Mouse (Mus musculus) fat pad, adult 2 months (tissue): ENCODE results near the gene Gm28308.

Experiments
- DNase-seq: peaks from one replicate; pipeline ENCODE4 v3.0.0-alpha.2; 2011; ENCODE audit warnings: low read depth, low spot score; ENCODE audit errors: extremely low read depth

Gene Gm28308

DNA sequence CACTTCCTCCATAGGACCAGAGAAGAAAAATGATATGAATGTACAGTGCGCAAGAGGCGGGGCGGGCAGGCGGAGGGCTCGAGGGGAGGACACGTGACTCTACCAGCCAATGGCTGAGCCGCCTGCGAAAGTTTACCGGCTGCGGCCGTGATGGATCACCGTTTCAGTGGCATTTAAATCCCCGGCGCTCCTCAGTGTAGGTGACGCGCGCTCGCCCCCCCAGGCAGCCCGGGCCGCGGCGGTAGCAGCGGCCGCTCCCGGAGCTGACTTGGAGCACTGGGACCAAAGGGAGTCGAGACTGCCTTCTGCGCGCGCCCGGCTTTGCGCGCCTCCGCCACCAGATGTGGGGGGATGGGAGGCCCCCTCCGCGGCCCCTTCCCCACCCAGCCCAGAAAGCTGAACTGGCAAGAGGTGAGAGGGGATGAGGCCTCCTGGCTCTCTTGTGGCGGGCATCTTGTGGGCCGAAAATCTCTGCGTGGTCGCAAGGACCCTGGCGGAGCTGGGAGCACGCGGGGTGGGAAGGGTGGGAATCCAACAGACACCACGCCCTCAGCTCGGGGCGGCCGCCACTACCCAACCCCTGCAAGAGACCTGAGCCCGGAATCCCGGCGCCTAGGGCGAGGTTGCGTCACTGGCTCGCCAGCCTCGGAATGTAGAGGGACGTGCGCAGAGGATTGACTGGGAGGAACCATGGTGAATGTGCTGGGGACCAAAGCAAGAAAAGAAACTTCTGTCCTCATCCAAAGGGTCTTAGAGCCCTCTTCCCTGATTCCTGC, 54.7 kb downstream of the Gm28308 start, which contains the start of gene Hoxa1:
TSS of gene Hoxa1 (minus strand) at position 42 of the 776 bp plus-strand sequence.
- no peak for DNase-seq

DNA sequence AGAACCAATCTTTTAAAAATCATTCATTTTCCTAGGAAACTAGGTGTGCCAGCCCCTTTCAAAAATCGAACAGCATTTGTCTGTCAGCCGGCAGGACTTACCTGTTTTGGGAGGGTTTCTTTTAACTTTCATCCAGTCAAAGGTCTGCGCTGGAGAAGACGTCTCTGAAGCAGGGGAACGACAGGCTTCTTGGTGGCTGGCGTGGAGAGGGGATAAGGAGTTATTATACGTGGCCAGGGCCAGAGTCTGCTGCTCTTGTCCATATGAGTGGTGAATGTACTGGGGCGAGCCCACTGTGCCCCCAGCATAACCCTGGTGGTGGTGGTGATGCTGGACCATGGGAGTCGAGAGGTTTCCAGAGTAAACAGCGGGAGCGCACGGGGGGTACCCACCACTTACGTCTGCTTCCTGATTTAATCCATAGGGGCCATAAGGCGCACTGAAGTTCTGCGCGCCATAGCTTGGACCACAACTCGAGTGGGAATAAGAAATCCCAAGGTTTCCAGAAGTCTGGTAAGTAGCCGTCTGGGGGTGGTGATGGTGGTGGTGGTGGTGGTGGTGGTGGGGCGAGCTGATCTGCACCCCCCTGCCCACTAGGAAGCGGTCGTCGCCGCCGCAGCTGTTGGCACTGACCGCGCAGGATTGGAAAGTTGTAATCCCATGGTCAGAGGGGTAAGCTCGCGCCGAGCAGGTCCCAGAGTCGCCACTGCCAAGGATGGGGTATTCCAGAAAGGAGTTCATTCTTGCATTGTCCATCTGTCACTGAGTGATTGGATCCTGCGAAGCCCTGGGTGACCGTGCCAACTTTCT, 55.5 kb downstream of the Gm28308 start:
- DNase-seq = no peak

DNA sequence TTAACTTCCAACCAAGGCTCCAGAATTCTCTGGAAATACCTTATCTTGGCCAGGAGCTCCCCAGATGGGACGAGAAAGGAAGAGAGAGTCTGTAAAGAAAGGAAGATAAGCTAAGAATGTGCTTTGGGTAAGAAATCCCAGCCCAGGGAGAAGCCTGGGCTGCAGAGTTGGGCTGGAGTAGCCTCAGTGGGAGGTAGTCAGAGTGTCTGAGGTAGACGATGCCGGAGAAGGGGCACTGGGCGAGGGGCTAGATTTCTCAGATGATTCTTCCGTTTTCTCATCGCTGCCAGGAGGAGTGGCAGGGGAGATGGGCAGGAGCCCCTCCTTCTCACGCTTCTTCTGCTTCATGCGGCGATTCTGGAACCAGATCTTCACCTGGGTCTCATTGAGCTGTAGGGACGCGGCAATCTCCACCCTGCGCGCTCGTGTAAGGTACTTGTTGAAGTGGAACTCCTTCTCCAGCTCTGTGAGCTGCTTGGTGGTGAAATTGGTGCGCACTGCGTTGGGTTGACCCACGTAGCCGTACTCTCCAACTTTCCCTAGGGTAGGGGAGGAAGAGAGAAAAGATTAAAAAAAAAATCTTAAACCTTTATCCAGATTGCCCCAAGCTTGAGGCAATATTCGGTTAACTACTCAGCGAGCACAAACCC, 56.5 kb downstream of the Gm28308 start:
- no peak for DNase-seq

DNA sequence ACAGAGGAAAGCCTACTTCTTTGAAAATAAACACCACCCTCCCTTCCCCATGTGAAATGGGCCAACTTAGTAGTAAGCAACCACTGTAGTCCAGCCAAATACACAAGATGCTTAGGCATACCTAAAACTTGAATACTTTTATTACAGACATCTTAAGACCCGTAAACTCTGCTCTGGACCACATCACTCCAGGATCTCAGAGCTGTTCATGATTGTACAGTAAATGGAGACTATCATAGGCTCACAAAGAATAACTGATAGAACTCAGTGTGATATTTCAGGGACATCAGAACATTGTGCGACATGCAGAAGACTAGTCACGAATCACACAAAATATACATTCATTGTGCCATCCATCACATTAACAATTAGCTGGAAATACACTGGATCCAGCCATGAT, 57.7 kb downstream of the Gm28308 start:
- DNase-seq = no peak

DNA sequence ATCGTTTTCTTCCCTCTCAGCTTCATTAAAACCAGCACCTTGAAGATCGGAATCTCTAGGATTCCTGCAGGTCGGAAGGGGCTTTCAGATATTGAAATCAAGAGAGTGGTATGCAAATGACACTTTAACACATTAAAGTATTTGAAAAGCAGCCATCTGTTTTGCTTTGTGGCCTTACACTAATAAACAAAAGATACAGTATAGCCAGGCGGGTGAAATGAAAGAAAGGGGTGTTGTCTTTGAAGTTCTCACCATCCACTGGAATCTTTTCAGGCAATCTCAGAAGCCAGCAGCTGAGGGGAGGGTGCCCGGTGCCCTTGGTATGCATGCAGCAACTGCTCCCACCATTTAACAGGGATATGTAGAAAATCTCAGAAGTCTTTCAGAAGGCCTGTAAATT, 59.1 kb downstream of the Gm28308 start:
- DNase-seq = no peak

DNA sequence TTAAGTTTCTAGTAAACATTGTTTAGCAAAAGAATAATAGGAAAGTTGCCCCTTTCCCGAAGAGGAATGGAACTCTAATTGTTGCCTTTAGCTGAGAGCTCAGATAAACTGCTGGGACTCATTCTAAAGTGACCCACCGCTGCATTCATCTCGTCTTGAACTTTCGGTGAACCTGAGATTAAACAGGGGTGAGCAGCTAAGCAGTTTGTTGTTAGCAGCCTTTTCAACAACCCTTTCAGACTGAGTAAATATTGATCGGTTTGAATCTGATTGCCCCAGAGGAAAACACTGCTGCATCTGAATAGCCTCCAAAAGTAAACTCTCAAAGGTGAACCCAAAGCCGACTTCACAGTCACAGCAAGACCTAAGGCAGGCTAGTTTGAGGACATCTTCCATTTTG, 59.9 kb downstream of the Gm28308 start:
- no peak for DNase-seq

DNA sequence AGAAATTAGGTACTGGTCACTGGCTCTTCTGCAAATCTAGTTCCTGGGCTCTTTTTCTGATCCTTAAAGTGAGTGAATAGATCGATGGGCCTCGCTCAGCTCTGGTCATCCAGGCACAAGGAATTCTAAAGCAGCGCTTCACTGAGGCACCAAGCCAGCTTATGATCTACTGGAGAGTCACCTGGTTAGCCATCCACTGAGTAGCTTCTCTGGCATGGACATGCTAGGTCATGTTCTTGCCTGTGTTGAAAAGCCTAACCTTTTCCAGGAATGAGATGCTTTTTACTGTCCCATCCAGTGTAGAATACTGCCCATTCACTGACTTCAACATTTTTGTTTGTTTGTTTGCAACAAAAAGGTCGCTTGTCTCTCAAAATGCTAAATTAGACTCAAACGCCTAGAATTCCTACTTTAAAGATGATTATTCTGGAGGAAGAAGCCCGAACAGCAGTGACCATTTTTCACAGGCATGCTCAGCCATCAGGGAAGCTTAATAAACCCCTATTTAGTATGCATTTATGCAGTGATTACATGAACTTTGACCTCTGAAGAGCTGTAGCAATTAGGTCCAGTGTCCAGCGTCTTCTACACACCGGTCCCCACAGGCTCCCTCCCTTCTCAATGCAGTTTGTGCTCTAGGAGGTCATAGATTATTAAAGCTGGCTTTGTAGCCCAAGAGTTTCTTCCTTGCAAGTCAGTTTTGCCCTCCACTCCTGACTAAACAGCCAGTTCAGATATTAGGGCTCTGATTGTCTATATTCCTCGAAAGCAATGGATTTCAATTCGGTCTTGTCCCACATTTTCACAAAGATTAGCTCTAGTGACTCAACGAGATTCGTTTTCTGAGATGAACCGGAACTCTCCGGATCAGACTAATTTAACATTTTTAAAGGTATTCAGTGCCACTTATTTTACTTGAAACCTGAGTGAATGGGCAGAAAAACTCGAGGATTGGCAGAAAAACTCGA, 60.6 kb downstream of the Gm28308 start:
- no peak for DNase-seq

DNA sequence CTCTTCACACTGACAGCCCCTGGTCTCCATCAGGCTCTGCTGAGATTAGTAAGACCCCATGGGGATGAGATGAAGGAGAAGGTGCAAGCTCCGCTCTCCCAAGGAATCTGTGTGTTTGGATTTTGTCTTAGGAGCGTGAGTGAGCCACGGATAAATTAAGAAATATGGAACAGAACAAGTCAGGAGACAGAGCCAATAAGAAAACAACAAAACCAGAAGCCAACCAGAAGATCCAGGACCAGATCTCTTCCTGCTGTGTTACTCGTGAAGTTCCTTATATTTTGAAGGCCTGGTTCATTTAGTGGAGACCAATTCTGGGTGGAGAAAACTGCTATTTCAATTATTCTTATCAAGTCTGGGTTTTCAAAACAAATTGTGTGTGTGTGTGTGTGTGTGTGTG, 61.6 kb downstream of the Gm28308 start:
- DNase-seq = no peak

- DNase-seq = no peak
These were observed 62.7 kb downstream of the Gm28308 start for GRCm38 (mm10) chr6:52150401-52150966.

DNA sequence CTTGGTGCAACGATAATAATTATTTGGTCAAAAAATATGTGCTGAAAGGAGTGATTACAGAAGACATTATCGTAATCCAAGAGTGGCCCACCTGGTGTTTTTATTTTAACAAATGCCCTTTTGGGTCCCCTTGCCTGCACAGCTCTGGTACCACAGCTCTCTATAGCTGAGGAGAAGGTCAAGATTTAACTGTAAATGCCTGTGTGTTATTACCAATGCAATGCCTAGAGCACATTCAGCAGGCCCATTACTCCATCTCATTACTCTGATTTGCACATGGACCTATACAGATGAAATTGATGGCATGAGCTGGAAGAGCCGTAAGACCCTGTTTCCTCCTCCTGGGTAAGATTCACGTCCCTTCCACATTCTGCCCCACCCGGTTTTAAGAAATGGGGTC, 74.0 kb downstream of the Gm28308 start:
- DNase-seq = no peak

DNA sequence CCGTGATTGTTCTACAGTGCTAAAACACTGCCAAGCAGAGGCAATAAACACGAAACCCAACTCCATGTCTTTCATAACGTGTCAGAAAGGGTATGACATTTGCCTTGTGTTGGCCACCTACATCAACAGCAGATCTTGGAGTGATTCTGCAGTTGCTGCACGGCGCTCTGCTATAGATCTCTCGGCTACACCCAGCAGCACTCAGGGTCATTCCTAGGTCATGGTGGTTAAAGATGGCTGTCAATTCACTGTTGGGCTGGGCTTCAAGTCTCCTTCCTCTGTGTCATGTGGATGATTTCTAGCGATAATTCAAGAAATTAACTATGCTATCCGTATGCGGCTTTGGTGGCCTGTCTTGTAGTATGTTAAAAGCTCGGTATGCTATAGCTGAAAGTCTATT, 74.6 kb downstream of the Gm28308 start:
- DNase-seq = no peak

DNA sequence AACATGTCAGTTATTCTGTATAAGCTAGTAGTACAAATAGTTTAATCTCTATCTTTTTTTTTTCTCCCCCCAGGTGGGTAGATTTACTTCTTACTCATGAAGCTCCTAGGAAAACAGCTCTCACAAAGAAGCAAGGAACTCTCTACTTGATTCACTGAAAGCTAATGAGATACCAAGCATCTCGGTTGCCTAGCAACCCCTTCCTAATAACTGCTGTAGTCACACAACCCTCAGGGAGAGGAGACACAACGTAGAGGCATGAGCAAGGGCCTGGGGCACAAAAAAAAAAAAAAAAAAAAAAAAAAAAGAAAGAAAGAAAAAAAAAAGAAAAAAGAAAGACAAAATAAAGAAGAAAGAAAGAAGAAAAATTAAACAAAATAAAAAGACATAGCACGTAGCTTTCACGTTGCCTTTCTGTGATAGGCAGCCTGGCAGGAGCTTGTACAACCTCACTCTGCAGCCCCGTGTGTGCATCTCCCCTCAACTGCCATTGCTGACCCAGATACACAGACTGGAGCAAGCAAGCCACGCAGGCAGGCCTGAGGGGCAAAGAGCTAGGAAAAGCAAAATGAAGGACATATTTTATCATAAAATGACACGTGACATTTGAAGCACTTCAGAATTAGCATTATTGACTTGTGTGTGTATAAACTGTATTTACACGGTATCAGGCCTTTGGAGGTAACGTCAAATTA, 75.2 kb downstream of the Gm28308 start:
- no peak for DNase-seq

GRCm38 (mm10) chr6:52123673-52124072, 89.5 kb downstream of the Gm28308 start:
- DNase-seq = no peak

DNA sequence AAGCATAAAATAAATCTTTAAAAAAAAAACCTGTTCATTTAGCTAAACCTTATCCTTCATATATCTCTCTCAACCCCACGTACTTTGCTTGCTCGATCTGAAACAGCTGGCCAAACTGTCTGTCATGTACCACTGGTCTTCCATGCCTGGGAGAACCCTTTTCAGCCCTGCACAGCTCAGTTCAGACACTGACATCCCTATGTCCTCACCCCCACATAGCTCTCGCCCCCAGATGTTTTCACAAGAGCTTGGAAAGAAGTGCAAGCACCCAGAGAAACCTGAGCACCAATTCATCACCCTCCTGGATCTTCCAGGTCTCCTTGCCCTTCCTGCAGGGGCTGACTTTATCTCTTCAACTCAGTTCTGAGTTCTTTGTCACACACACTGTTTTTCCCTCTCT, 92.0 kb downstream of the Gm28308 start:
- no peak for DNase-seq

GRCm38 (mm10) chr6:52118903-52119635, 94.1 kb downstream of the Gm28308 start:
- DNase-seq = no peak

DNA sequence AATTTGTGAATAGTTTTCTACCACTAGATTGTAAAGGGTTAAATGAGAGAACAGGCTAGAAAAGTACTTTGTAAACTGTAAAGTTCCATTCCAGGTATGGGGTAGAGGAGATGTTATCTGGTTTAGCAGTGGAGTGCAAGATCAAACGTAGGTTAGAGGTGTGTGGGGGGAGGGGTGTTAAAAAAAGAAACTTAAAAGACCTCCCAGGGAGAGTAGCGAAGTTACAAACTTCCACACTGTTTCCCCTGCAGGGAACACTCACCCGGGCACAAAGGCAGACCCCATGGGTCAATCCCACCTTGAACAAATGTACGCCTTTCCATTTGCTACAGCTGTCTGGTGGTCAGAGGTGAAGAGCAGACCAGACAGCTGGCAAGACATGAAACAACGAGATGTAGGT, 97.2 kb downstream of the Gm28308 start:
- no peak for DNase-seq
